Mouse (Mus musculus) MEL (cell line): ENCODE measurements at regions not wholly inside any gene's neighbourhood (a gene's known extent, or its start where the extent isn't known, plus 50 kb on each side); places are given as distances from the start of the nearest gene placed in this dataset.

ENCODE experiments used
- DNase-seq: peaks from one replicate; pipeline ENCODE4 v3.0.0; 2011; ENCODE audit warnings: low read depth, low spot score
- H3K27ac ChIP-seq: 2 replicates; pipeline ENCODE4 v1.5.1; 2012; ENCODE audit warnings: low read depth, mild to moderate bottlenecking, control low read depth, low read length, moderate library complexity; ENCODE audit not compliant: control insufficient read depth
- H3K27me3 ChIP-seq, 2 experiments: fragments of 150-350 bp in 1 of 2; sonication (generic) in 1 of 2; 2 replicates each; pipeline ENCODE4 v1.6.1; 2012; ENCODE audit warnings: low read length in 2 of 2, mild to moderate bottlenecking in 2 of 2, improper control_type of control experiment in 1 of 2, moderate library complexity in 1 of 2; ENCODE audit not compliant: insufficient read depth in 2 of 2, control insufficient read depth in 1 of 2
- H3K36me3 ChIP-seq, 2 experiments: 2 replicates each; pipeline ENCODE4 v1.6.1; 2012 to 2014; ENCODE audit warnings: low read length in 2 of 2, improper control_type of control experiment in 1 of 2, inconsistent platforms in 1 of 2, mild to moderate bottlenecking in 1 of 2; ENCODE audit not compliant: insufficient read depth in 2 of 2, control insufficient read depth in 1 of 2
- H3K4me1 ChIP-seq, 2 experiments: fragments of 150-350 bp in 1 of 2; sonication (generic) in 1 of 2; 2 replicates each; pipeline ENCODE4 v1.6.1; 2012; ENCODE audit warnings: low read length in 2 of 2, improper control_type of control experiment in 1 of 2, mild to moderate bottlenecking in 1 of 2; ENCODE audit not compliant: insufficient read depth in 2 of 2, control insufficient read depth in 1 of 2
- H3K4me3 ChIP-seq, 2 experiments: fragments of 150-350 bp in 1 of 2; sonication (generic) in 1 of 2; 2 replicates each; pipeline ENCODE4 v1.5.1; 2012; ENCODE audit warnings: low read depth in 2 of 2, low read length in 2 of 2, mild to moderate bottlenecking in 2 of 2, moderate library complexity in 2 of 2, control low read depth in 1 of 2, improper control_type of control experiment in 1 of 2; ENCODE audit not compliant: control insufficient read depth in 1 of 2, insufficient read depth in 1 of 2
- H3K79me2 ChIP-seq: 2 replicates; pipeline ENCODE4 v1.6.1; 2012; ENCODE audit warnings: mild to moderate bottlenecking, low read length, moderate library complexity; ENCODE audit not compliant: control insufficient read depth, poor library complexity, insufficient read depth
- H3K9ac ChIP-seq: 2 replicates; pipeline ENCODE4 v1.6.1; 2012; ENCODE audit warnings: low read depth, mild to moderate bottlenecking, control low read depth, low read length, moderate library complexity; ENCODE audit not compliant: control insufficient read depth, poor library complexity, severe bottlenecking
- H3K9me3 ChIP-seq: fragments of 150-350 bp; sonication (generic); replicated peaks from 2 replicates; pipeline ENCODE4 v1.6.1; 2012; ENCODE audit warnings: mild to moderate bottlenecking, low read length, improper control_type of control experiment, moderate library complexity; ENCODE audit not compliant: insufficient read depth
- CHD1 ChIP-seq: IDR thresholded peaks from 2 replicates; pipeline ENCODE4 v1.6.1; 2012; ENCODE audit warnings: low read depth, mild to moderate bottlenecking, inconsistent platforms, low read length, improper control_type of control experiment
- E2F4 ChIP-seq: IDR thresholded peaks from 2 replicates; pipeline ENCODE4 v1.6.1; 2011; ENCODE audit warnings: low read depth, low read length, improper control_type of control experiment, borderline replicate concordance
- GABPA ChIP-seq: IDR thresholded peaks from 2 replicates; pipeline ENCODE4 v1.6.1; 2012; ENCODE audit warnings: low read depth, mild to moderate bottlenecking, inconsistent platforms, low read length, improper control_type of control experiment, moderate library complexity
- GATA1 ChIP-seq: IDR thresholded peaks from 2 replicates; pipeline ENCODE4 v1.6.1; 2011; ENCODE audit warnings: low read depth, low read length, improper control_type of control experiment
- HCFC1 ChIP-seq: IDR thresholded peaks from 2 replicates; pipeline ENCODE4 v1.6.1; 2012; ENCODE audit warnings: low read depth, mild to moderate bottlenecking, inconsistent platforms, low read length, improper control_type of control experiment, moderate library complexity
- JUND ChIP-seq: IDR thresholded peaks from 2 replicates; pipeline ENCODE4 v1.6.1; 2011; ENCODE audit warnings: low read depth, mild to moderate bottlenecking, improper control_type of control experiment, low read length
- MAX ChIP-seq: IDR thresholded peaks from 2 replicates; pipeline ENCODE4 v1.6.1; 2011; ENCODE audit warnings: low read length, improper control_type of control experiment
- MAZ ChIP-seq: IDR thresholded peaks from 2 replicates; pipeline ENCODE4 v1.6.1; 2012; ENCODE audit warnings: low read depth, mild to moderate bottlenecking, inconsistent platforms, low read length, improper control_type of control experiment
- MEF2A ChIP-seq: IDR thresholded peaks from 2 replicates; pipeline ENCODE4 v1.6.1; 2014; ENCODE audit warnings: low read depth, mild to moderate bottlenecking, inconsistent platforms, low read length, improper control_type of control experiment; ENCODE audit not compliant: poor library complexity, insufficient replicate concordance, severe bottlenecking; ENCODE audit errors: extremely low read depth
- NELFE ChIP-seq: IDR thresholded peaks from 2 replicates; pipeline ENCODE4 v1.6.1; 2011; ENCODE audit warnings: low read depth, low read length, improper control_type of control experiment
- POLR2AphosphoS2 ChIP-seq: IDR thresholded peaks from 2 replicates; pipeline ENCODE4 v1.6.1; 2011; ENCODE audit warnings: low read length, improper control_type of control experiment
- RAD21 ChIP-seq: IDR thresholded peaks from 2 replicates; pipeline ENCODE4 v1.6.1; 2011; ENCODE audit warnings: mild to moderate bottlenecking, low read depth, low read length, improper control_type of control experiment
- TCF12 ChIP-seq: IDR thresholded peaks from 2 replicates; pipeline ENCODE4 v1.6.1; 2014; ENCODE audit warnings: low read depth, mild to moderate bottlenecking, inconsistent platforms, low read length, improper control_type of control experiment, moderate library complexity
- UBTF ChIP-seq: IDR thresholded peaks from 2 replicates; pipeline ENCODE4 v1.6.1; 2012; ENCODE audit warnings: low read depth, mild to moderate bottlenecking, inconsistent platforms, low read length, improper control_type of control experiment, moderate library complexity, borderline replicate concordance; ENCODE audit not compliant: insufficient read depth
- USF1 ChIP-seq: IDR thresholded peaks from 2 replicates; pipeline ENCODE4 v1.6.1; 2014; ENCODE audit warnings: low read depth, mild to moderate bottlenecking, inconsistent platforms, low read length, improper control_type of control experiment, moderate library complexity

- Histone ChIP-seq H3K36me3 (no peaks in the 10 kb centered on the region), H3K9ac (no peak overlapping the region), H3K9me3 (no peaks in the 10 kb centered on the region), H3K27ac (no peak overlapping the region), H3K4me1 (no peaks in the 10 kb centered on the region), H3K4me3 (no peak overlapping the region), H3K79me2 (no peaks in the 10 kb centered on the region)
- no peak for TF ChIP-seq JUND
- TF ChIP-seq MAZ = no peak
- no peak for TF ChIP-seq NELFE
- TF ChIP-seq, all 39 proteins: peak for 0
- no peak for DNase-seq
- no peaks in the 10 kb centered on the region for H3K27me3 ChIP-seq
Observed at GRCm38 (mm10) chr17:68163545-68163944, 110.1 kb upstream of the L3mbtl4 start.

- TF ChIP-seq GABPA (no peak), MAX (no peak)
- Histone ChIP-seq H3K9ac (no peak overlapping the region), H3K27ac (no peak overlapping the region), H3K36me3 (no peaks in the 10 kb centered on the region), H3K4me3 (no peak overlapping the region), H3K9me3 (no peaks in the 10 kb centered on the region), H3K27me3 (no peaks in the 10 kb centered on the region), H3K79me2 (no peaks in the 10 kb centered on the region), H3K4me1 (no peaks in the 10 kb centered on the region)
- DNase-seq = no peak
Observed at GRCm38 (mm10) chr17:68164666-68165065, 108.9 kb upstream of the L3mbtl4 start.

GRCm38 (mm10) chr17:68165171-68165825 lies 108.3 kb upstream of the L3mbtl4 start:
- Histone ChIP-seq H3K27me3 (no peaks in the 10 kb centered on the region), H3K9me3 (no peaks in the 10 kb centered on the region), H3K9ac (no peak overlapping the region), H3K36me3 (no peaks in the 10 kb centered on the region), H3K4me1 (no peaks in the 10 kb centered on the region), H3K27ac (no peak overlapping the region), H3K4me3 (no peak overlapping the region), H3K79me2 (no peaks in the 10 kb centered on the region)
- TF ChIP-seq GABPA (no peak), RAD21 (no peak), MAZ (no peak), UBTF (no peak), POLR2AphosphoS2 (no peak), HCFC1 (no peak), E2F4 (no peak), USF1 (no peak), GATA1 (no peak), TCF12 (no peak), CHD1 (no peak), MEF2A (no peak)
- DNase-seq = no peak
